Mouse (Mus musculus): Measurements from ENCODE around the gene Focad. TPM values are rescaled to one million over a fixed set of nuclear protein-coding genes. Genes with fewer than 3 reads are reported as not detected.

The Focad gene
- polyA plus RNA-seq, 1 experiment from 2014 or later = 20.8 TPM

- peak; percentile 82 for ATAC-seq (ENCODE audit: insufficient read depth)
- Histone ChIP-seq H3K9me3 (ENCODE audit: low read depth, low read length) (no peaks in the 10 kb centered on the region), H3K4me2 (no peak overlapping the region), H3K27ac (ENCODE audit: low read depth) (no peak overlapping the region), H3K27me3 (ENCODE audit: insufficient read depth, low read length) (no peaks in the 10 kb centered on the region), H3K36me3 (ENCODE audit: insufficient read depth) (no peaks in the 10 kb centered on the region), H3K9ac (no peak overlapping the region), H3K4me3 (ENCODE audit: low read depth, low read length) (no peak overlapping the region), H3K4me1 (ENCODE audit: insufficient read depth) (no peaks in the 10 kb centered on the region)
- DNase-seq = peak; percentile 84
- whole genome bisulfite sequencing = 44% methylated on average over 3 of the region's 3 CpGs
- no peak for TF ChIP-seq CTCF (IDR thresholded peaks at IDR 0.05; ENCODE audit: low read depth)
Observed at GRCm38 (mm10) chr4:88209351-88209814, 115.0 kb downstream of the Focad start.

GRCm38 (mm10) chr4:88210602-88211001 is 116.2 kb downstream of the Focad start:
- no peak overlapping the region for H3K27ac ChIP-seq (ENCODE audit: low read depth)
- H3K4me3 ChIP-seq (ENCODE audit: low read depth, low read length) = no peak overlapping the region
- H3K27me3 ChIP-seq (ENCODE audit: insufficient read depth, low read length) = no peaks in the 10 kb centered on the region
- 72% methylated on average over 6 of the region's 6 CpGs for WGBS
- H3K36me3 ChIP-seq (ENCODE audit: insufficient read depth) = no peaks in the 10 kb centered on the region
- no peak overlapping the region for H3K9ac ChIP-seq
- ATAC-seq (ENCODE audit: insufficient read depth) = no peak
- no peak for TF ChIP-seq CTCF (IDR thresholded peaks at IDR 0.05; ENCODE audit: low read depth)
- H3K4me2 ChIP-seq = no peak overlapping the region
- H3K9me3 ChIP-seq (ENCODE audit: low read depth, low read length) = no peaks in the 10 kb centered on the region
- no peaks in the 10 kb centered on the region for H3K4me1 ChIP-seq (ENCODE audit: insufficient read depth)
- DNase-seq = no peak

DNA sequence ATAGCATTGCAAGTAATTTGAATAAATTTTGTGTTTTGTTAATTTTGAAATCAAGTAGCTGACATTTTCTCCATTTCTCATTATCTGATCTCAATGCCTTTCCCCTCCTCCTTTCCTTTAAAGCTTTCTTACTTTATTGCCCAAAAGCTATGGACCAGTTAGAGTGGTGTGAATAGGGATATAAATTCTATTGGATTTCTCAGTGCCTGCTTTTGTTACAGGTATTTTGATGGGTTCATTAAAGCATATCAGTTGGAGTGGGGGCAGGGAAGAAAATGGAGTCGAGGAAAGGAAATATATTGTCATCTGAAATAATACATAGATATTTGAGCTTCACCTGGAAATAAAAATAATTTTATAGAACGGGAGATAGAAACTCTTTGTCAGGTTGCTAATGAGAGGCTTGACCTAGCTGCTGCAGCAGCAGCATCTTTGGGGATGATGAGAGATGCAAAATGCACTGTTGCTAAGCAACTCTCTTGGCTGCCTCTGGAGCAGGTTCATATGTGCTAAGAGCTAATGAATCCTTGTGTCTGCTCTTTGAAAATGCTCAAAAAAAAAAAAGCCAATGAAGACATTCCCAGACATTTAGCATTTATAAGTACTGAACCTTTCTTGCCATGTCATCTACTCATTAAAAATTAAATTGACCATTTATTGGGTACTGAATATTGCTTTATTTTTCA is 116.9 kb downstream of the Focad start:
- Histone ChIP-seq H3K4me3 (ENCODE audit: low read depth, low read length) (no peak overlapping the region), H3K36me3 (ENCODE audit: insufficient read depth) (no peaks in the 10 kb centered on the region), H3K9me3 (ENCODE audit: low read depth, low read length) (no peaks in the 10 kb centered on the region), H3K4me2 (no peak overlapping the region), H3K27me3 (ENCODE audit: insufficient read depth, low read length) (no peaks in the 10 kb centered on the region), H3K27ac (ENCODE audit: low read depth) (no peak overlapping the region), H3K9ac (no peak overlapping the region), H3K4me1 (ENCODE audit: insufficient read depth) (no peaks in the 10 kb centered on the region)
- ATAC-seq (ENCODE audit: insufficient read depth) (no peak), DNase-seq (no peak)
- TF ChIP-seq CTCF (IDR thresholded peaks at IDR 0.05; ENCODE audit: low read depth) = no peak
- 85% methylated on average over 2 of the region's 2 CpGs for WGBS

GRCm38 (mm10) chr4:88213895-88214294 is 119.5 kb downstream of the Focad start:
- 59% methylated on average over 3 of the region's 3 CpGs for WGBS
- no peak for TF ChIP-seq CTCF (IDR thresholded peaks at IDR 0.05; ENCODE audit: low read depth)
- ATAC-seq (ENCODE audit: insufficient read depth) (peak; percentile 90), DNase-seq (peak; percentile 76)
- Histone ChIP-seq H3K27me3 (ENCODE audit: insufficient read depth, low read length) (no peaks in the 10 kb centered on the region), H3K9ac (no peak overlapping the region), H3K27ac (ENCODE audit: low read depth) (no peak overlapping the region), H3K4me1 (ENCODE audit: insufficient read depth) (no peaks in the 10 kb centered on the region), H3K36me3 (ENCODE audit: insufficient read depth) (no peaks in the 10 kb centered on the region), H3K4me2 (no peak overlapping the region), H3K9me3 (ENCODE audit: low read depth, low read length) (no peaks in the 10 kb centered on the region), H3K4me3 (ENCODE audit: low read depth, low read length) (no peak overlapping the region)

DNA sequence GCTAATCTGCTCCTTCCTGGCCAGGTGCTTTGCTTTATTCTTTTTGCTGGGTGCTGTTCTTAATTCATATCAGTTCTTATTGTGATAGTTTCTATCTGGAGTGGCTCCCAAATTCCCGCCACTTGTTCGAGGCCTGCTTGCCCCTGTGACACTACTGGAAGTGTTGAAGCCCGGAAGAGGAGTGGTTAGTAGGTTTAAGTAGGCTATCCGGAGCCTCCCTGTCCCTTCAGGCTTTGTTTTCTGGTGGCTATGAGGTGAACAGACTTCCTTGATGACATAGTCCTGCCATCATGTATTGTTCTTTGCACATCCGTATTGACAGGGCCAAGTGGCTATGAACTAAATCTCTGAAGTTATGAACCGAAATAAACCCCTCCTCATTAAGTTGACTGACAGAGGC is 123.9 kb downstream of the Focad start:
- TF ChIP-seq CTCF (IDR thresholded peaks at IDR 0.05; ENCODE audit: low read depth) = no peak
- 73% methylated on average over 6 of the region's 6 CpGs for WGBS
- DNase-seq = no peak

GRCm38 (mm10) chr4:88218797-88219196 is 124.4 kb downstream of the Focad start:
- no peak overlapping the region for H3K27ac ChIP-seq (ENCODE audit: low read depth)
- no peak overlapping the region for H3K9ac ChIP-seq
- 68% methylated on average over 2 of the region's 2 CpGs for WGBS
- no peak for TF ChIP-seq CTCF (IDR thresholded peaks at IDR 0.05; ENCODE audit: low read depth)
- no peaks in the 10 kb centered on the region for H3K36me3 ChIP-seq (ENCODE audit: insufficient read depth)
- no peak overlapping the region for H3K4me3 ChIP-seq (ENCODE audit: low read depth, low read length)
- H3K4me2 ChIP-seq = no peak overlapping the region
- DNase-seq (no peak), ATAC-seq (ENCODE audit: insufficient read depth) (no peak)
- no peaks in the 10 kb centered on the region for H3K4me1 ChIP-seq (ENCODE audit: insufficient read depth)
- H3K9me3 ChIP-seq (ENCODE audit: low read depth, low read length) = no peaks in the 10 kb centered on the region
- no peaks in the 10 kb centered on the region for H3K27me3 ChIP-seq (ENCODE audit: insufficient read depth, low read length)

More for the DNA sequence above, 123.9 kb downstream of the Focad start:
- Histone ChIP-seq H3K36me3 (ENCODE audit: insufficient read depth) (no peaks in the 10 kb centered on the region), H3K9me3 (ENCODE audit: low read depth, low read length) (no peaks in the 10 kb centered on the region), H3K9ac (no peak overlapping the region), H3K4me3 (ENCODE audit: low read depth, low read length) (no peak overlapping the region), H3K27me3 (ENCODE audit: insufficient read depth, low read length) (no peaks in the 10 kb centered on the region), H3K4me1 (ENCODE audit: insufficient read depth) (no peaks in the 10 kb centered on the region), H3K27ac (ENCODE audit: low read depth) (no peak overlapping the region), H3K4me2 (no peak overlapping the region)
- no peak for ATAC-seq (ENCODE audit: insufficient read depth)

GRCm38 (mm10) chr4:88231375-88231774 is 136.9 kb downstream of the Focad start:
- Histone ChIP-seq H3K9me3 (ENCODE audit: low read depth, low read length) (no peaks in the 10 kb centered on the region), H3K4me3 (ENCODE audit: low read depth, low read length) (no peak overlapping the region), H3K36me3 (ENCODE audit: insufficient read depth) (no peaks in the 10 kb centered on the region), H3K4me2 (no peak overlapping the region), H3K4me1 (ENCODE audit: insufficient read depth) (no peaks in the 10 kb centered on the region), H3K27me3 (ENCODE audit: insufficient read depth, low read length) (no peaks in the 10 kb centered on the region), H3K9ac (no peak overlapping the region), H3K27ac (ENCODE audit: low read depth) (no peak overlapping the region)
- 82% methylated on average over 3 of the region's 3 CpGs for WGBS
- no peak for DNase-seq
- ATAC-seq (ENCODE audit: insufficient read depth) = no peak
- no peak for TF ChIP-seq CTCF (IDR thresholded peaks at IDR 0.05; ENCODE audit: low read depth)

Measured in lung, embryonic 14.5 days (tissue).